Mouse (Mus musculus): ENCODE results near the gene Zfp784.

DNA sequence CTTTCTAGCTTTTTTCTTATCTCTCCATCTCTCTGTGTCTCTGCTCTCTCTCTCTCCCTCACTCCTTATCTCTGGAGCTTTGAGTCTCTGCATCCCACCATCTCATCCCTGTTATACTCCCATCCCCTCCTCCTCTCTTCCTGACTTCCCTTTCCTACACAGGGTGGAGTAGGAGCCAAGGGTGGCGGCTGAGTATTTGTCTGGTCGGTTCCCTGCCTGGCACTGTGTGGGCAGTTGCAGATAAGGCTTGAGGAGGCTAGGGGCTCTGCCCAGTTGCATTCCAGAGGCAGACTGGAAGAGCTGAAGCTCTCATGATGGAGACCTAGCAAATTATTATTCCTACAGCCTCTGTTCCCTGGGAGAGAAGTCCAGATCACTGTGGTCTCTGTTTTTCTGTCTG is 50.0 kb downstream of the Zfp784 start:
- TF ChIP-seq CTCF (IDR thresholded peaks at IDR 0.05; ENCODE audit: borderline replicate concordance, control insufficient read depth, extremely low read depth, insufficient read depth, low read length, poor library complexity), result no peak
- TF ChIP-seq POLR2A (IDR thresholded peaks at IDR 0.05; ENCODE audit: control insufficient read depth, extremely low read depth, insufficient read depth, low read length, poor library complexity), result no peak

Data from thymus, adult 2 months (tissue).